Mouse (Mus musculus): ENCODE measurements at regions not wholly inside any gene's neighbourhood (a gene's known extent, or its start where the extent isn't known, plus 50 kb on each side); places are given as distances from the start of the nearest gene placed in this dataset.

DNA sequence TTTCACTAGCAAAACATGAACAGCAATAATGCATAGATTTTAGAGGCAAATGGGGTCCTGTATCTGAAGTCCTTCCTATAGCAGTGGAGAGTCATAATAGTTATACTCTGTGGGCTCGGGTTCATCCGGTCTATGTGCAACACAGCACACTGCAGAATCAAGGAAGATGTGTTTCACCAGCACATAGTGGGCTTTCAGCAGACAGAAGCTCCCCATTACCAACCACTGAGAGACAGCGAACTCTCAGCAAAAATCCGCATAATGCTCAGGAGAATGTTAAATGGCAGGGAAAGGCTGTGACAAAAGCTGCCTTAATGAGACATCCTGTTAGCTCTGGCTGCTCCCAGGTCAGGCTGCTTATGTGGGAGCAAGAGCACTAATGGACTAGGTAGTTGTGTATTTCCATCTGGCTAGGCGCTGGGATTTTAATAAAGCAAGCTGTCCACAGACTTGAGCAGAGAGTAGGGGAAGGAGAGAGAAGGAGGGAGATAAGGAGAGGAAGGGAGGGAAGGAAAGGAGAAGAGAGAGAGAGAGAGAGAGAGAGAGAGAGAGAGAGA lies 286.7 kb upstream of the Cdh11 start:
- TF ChIP-seq POLR2AphosphoS5 (IDR thresholded peaks at IDR 0.05; ENCODE audit: insufficient replicate concordance, low read depth, low read length): no peak
- no peak for TF ChIP-seq CTCF (IDR thresholded peaks at IDR 0.05; ENCODE audit: low read depth, low read length)
- TF ChIP-seq GATA1 (IDR thresholded peaks at IDR 0.05; ENCODE audit: borderline replicate concordance, low read length): no peak
- no peak for TF ChIP-seq TAL1 (conservative IDR thresholded peaks at IDR 0.05; ENCODE audit: low read depth, low read length)
- TF ChIP-seq GATA2 (IDR thresholded peaks at IDR 0.05; ENCODE audit: borderline replicate concordance, low read depth, low read length): no peak

Measured in G1E (cell line).